Mouse (Mus musculus) CH12.LX (cell line): ENCODE data around the gene Dmwd.

Experiments used
- CTCF ChIP-seq, 2 experiments: IDR thresholded peaks in 1 of 2; conservative IDR thresholded peaks in 1 of 2; 2 replicates each; pipeline ENCODE4 v1.5.1; 2011 to 2012; ENCODE audit warnings: low read depth in 2 of 2, low read length in 2 of 2, improper control_type of control experiment in 1 of 2, inconsistent platforms in 1 of 2, mild to moderate bottlenecking in 1 of 2, moderate library complexity in 1 of 2
- KAT2A ChIP-seq: IDR thresholded peaks from 2 replicates; pipeline ENCODE4 v1.6.1; 2012; ENCODE audit warnings: low read length, improper control_type of control experiment, inconsistent platforms; ENCODE audit not compliant: insufficient replicate concordance
- MAZ ChIP-seq: IDR thresholded peaks from 2 replicates; pipeline ENCODE4 v1.6.1; 2012; ENCODE audit warnings: low read depth, mild to moderate bottlenecking, inconsistent platforms, low read length, improper control_type of control experiment, moderate library complexity
- MEF2A ChIP-seq: IDR thresholded peaks from 2 replicates; pipeline ENCODE4 v1.6.1; 2014; ENCODE audit warnings: low read depth, mild to moderate bottlenecking, inconsistent platforms, low read length, improper control_type of control experiment, borderline replicate concordance
- NRF1 ChIP-seq: IDR thresholded peaks from 2 replicates; pipeline ENCODE4 v1.6.1; 2014; ENCODE audit warnings: low read depth, mild to moderate bottlenecking, inconsistent platforms, low read length, improper control_type of control experiment, moderate library complexity
- POLR2A ChIP-seq: IDR thresholded peaks from 2 replicates; pipeline ENCODE4 v1.6.1; 2011; ENCODE audit warnings: low read depth, mild to moderate bottlenecking, improper control_type of control experiment, low read length
- TBP ChIP-seq: conservative IDR thresholded peaks from 2 replicates; pipeline ENCODE4 v1.6.1; 2011; ENCODE audit warnings: low read depth, low read length, improper control_type of control experiment
- USF1 ChIP-seq: IDR thresholded peaks from 2 replicates; pipeline ENCODE4 v1.6.1; 2014; ENCODE audit warnings: low read depth, mild to moderate bottlenecking, inconsistent platforms, low read length, improper control_type of control experiment

DNA sequence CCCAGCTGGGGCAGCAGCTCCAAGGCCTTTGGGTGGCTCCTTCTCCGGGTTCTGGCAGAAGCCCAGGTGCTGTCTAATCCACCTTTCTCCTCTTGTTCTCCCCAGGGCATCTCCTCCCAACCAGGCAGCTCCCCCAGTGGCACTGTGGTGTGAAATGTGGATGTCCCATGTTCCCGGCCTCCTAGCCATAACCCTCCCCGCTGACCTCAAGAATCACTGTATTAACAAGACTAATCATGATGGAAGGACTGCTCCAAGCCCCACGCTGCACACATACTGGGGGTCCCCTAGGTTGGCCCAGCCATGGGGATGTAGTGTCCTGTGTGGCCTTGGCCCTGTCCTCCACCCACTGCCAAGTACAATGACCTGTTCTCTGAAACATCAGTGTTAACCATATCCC lies 6.1 kb downstream of the Dmwd start:
- no peak for TF ChIP-seq MAZ
- TF ChIP-seq CTCF (conservative IDR thresholded peaks at IDR 0.05 in 1 of 2, IDR thresholded peaks at IDR 0.05 in 1 of 2; ENCODE audit: low read depth in 2 of 2, low read length in 2 of 2), result no peak
- no peak for TF ChIP-seq MEF2A
- TF ChIP-seq USF1, result no peak
- no peak for TF ChIP-seq TBP
- no peak for TF ChIP-seq POLR2A
- TF ChIP-seq NRF1, result no peak
- no peak for TF ChIP-seq KAT2A
